Mouse (Mus musculus) hindbrain, embryonic 11.5 days (tissue): ENCODE measurements at regions not wholly inside any gene's neighbourhood (a gene's known extent, or its start where the extent isn't known, plus 50 kb on each side); places are given as distances from the start of the nearest gene placed in this dataset.

ENCODE experiments used
- ATAC-seq: fragments of 200-750 bp; cut with Nextera tagmentation; 2 replicates; pipeline ENCODE4 v1.8.0; 2017; ENCODE audit warnings: mild to moderate bottlenecking, moderate TSS enrichment, moderate library complexity; ENCODE audit not compliant: low FRiP score
- DNase-seq: peaks from one replicate; pipeline ENCODE4 v3.0.0-alpha.2; 2015; ENCODE audit warnings: low spot score
- H3K27ac ChIP-seq: fragments of 300-500 bp; sonication (generic); 2 replicates; pipeline ENCODE4 v1.5.1; 2014; ENCODE audit warnings: mild to moderate bottlenecking, low read depth, low read length
- H3K27me3 ChIP-seq: fragments of 300-500 bp; sonication (generic); 2 replicates; pipeline ENCODE4 v1.6.1; 2014; ENCODE audit warnings: mild to moderate bottlenecking, low read length, moderate library complexity, mixed read lengths; ENCODE audit not compliant: control insufficient read depth, insufficient read depth
- H3K36me3 ChIP-seq: fragments of 300-500 bp; sonication (generic); 2 replicates; pipeline ENCODE4 v1.6.1; 2014; ENCODE audit warnings: mild to moderate bottlenecking, low read length, moderate library complexity, mixed read lengths; ENCODE audit not compliant: control insufficient read depth, insufficient read depth
- H3K4me1 ChIP-seq: fragments of 300-500 bp; sonication (generic); replicated peaks from 2 replicates; pipeline ENCODE4 v1.6.1; 2014; ENCODE audit warnings: low read length, mixed read lengths; ENCODE audit not compliant: control insufficient read depth, insufficient read depth
- H3K4me2 ChIP-seq: fragments of 300-500 bp; sonication (generic); replicated peaks from 2 replicates; pipeline ENCODE4 v1.6.1; 2014; ENCODE audit warnings: mild to moderate bottlenecking, low read depth, low read length
- H3K4me3 ChIP-seq: fragments of 300-500 bp; sonication (generic); 2 replicates; pipeline ENCODE4 v1.5.1; 2014; ENCODE audit warnings: low read depth, low read length
- H3K9ac ChIP-seq: fragments of 300-500 bp; sonication (generic); 2 replicates; pipeline ENCODE4 v1.6.1; 2014; ENCODE audit warnings: low read depth, low read length
- H3K9me3 ChIP-seq: fragments of 300-500 bp; sonication (generic); 2 replicates; pipeline ENCODE4 v1.6.1; 2016; ENCODE audit warnings: low read length; ENCODE audit not compliant: control insufficient read depth
- WGBS: fragments of 180-500 bp; shearing (Covaris S2); extraction: QIAGEN DNeasy Blood & Tissue Kit; methylation state at CpG from one replicate; pipeline ENCODE4 v1.1.7; 2014; 5-methylcytosine and 5-hydroxymethylcytosine counted together

GRCm38 (mm10) chr16:87077385-87077784 lies 276.6 kb upstream of the N6amt1 start:
- Histone ChIP-seq H3K9ac (no peak overlapping the region), H3K4me1 (no peaks in the 10 kb centered on the region), H3K36me3 (no peaks in the 10 kb centered on the region), H3K4me2 (no peak overlapping the region), H3K27ac (no peak overlapping the region), H3K4me3 (no peak overlapping the region), H3K27me3 (no peaks in the 10 kb centered on the region), H3K9me3 (no peaks in the 10 kb centered on the region)
- DNase-seq (no peak), ATAC-seq (no peak)
- WGBS = 88% methylated on average over 2 of the region's 2 CpGs

GRCm38 (mm10) chr16:87069294-87069693 lies 284.7 kb upstream of the N6amt1 start:
- H3K27ac ChIP-seq = no peak overlapping the region
- no peak for ATAC-seq
- 66% methylated on average over 2 of the region's 2 CpGs for WGBS
- H3K36me3 ChIP-seq = no peaks in the 10 kb centered on the region
- no peak overlapping the region for H3K4me3 ChIP-seq
- no peak for DNase-seq
- no peak overlapping the region for H3K9ac ChIP-seq
- H3K9me3 ChIP-seq = no peaks in the 10 kb centered on the region
- no peaks in the 10 kb centered on the region for H3K27me3 ChIP-seq
- H3K4me2 ChIP-seq = no peak overlapping the region
- H3K4me1 ChIP-seq = no peaks in the 10 kb centered on the region

GRCm38 (mm10) chr16:87067981-87068380 lies 286.0 kb upstream of the N6amt1 start:
- no peak for ATAC-seq
- 89% methylated on average over 1 of the region's 1 CpGs for WGBS
- Histone ChIP-seq H3K9ac (no peak overlapping the region), H3K4me2 (no peak overlapping the region), H3K9me3 (no peaks in the 10 kb centered on the region), H3K36me3 (no peaks in the 10 kb centered on the region), H3K27ac (no peak overlapping the region), H3K4me1 (no peaks in the 10 kb centered on the region), H3K4me3 (no peak overlapping the region), H3K27me3 (no peaks in the 10 kb centered on the region)
- no peak for DNase-seq

- H3K27me3 ChIP-seq = no peaks in the 10 kb centered on the region
- 89% methylated on average over 5 of the region's 5 CpGs for WGBS
- no peak overlapping the region for H3K4me3 ChIP-seq
- H3K9ac ChIP-seq = no peak overlapping the region
- no peak for ATAC-seq
- H3K27ac ChIP-seq = no peak overlapping the region
- H3K9me3 ChIP-seq = no peaks in the 10 kb centered on the region
- H3K36me3 ChIP-seq = no peaks in the 10 kb centered on the region
- no peak overlapping the region for H3K4me2 ChIP-seq
- no peaks in the 10 kb centered on the region for H3K4me1 ChIP-seq
- no peak for DNase-seq
Observed at GRCm38 (mm10) chr16:87067523-87067922, 286.5 kb upstream of the N6amt1 start.

DNA sequence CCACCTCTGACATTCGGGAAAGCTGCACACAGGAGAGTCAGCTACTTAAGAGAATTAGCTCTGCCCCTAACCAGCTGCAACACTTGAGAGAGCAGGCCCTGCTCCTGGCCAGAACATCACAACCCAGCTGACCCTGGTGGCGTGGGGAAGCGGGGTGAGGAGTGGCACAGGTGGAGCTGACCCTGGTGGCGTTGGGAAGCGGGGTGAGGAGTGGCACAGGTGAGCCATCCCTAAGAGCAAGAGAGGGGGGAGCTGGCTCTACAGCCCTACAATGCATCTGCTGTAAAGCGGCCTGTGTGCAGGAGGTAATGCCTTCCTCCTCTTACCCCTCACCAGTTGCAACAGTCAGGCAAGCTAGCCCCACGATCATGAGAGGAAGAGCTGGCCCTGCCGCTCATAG lies 293.5 kb upstream of the N6amt1 start:
- Histone ChIP-seq H3K4me1 (no peaks in the 10 kb centered on the region), H3K27ac (no peak overlapping the region), H3K9ac (no peak overlapping the region), H3K9me3 (no peaks in the 10 kb centered on the region), H3K4me3 (no peak overlapping the region), H3K4me2 (no peak overlapping the region), H3K27me3 (no peaks in the 10 kb centered on the region), H3K36me3 (no peaks in the 10 kb centered on the region)
- DNase-seq (no peak), ATAC-seq (no peak; the same call in 1 of the 2 replicates)
- 94% methylated on average over 8 of the region's 8 CpGs for WGBS

DNA sequence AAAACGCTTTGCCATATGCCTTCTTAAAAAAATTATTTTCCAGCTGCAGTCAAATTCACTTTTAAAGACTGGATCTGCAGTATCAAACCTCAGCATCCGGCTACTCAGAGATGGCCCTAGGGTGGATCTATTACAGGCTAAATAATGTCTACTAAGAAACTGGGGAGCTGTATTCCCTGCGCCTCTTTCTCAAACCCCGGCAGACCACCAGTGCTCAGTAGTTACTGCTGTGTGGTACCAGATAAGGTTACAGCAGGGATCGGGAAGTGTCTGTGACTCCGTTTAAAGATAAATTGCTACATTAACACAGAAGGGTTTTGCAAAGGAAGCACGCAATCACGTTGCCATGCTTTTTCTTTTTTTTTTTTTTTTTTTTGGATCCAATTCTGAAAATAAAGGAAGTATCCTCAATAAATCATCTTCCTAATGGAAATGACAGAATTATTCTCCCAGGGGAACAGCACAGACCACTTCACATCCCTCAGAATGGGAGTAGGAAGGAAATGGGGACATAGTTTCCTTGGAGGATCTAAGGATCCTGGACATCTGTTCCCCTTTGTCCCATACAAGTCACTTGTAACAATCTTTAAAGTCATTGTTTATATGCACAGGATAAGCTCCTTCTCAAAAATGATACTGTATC lies 304.1 kb upstream of the N6amt1 start:
- Histone ChIP-seq H3K9ac (no peak overlapping the region), H3K36me3 (no peaks in the 10 kb centered on the region), H3K4me3 (no peak overlapping the region), H3K27ac (no peak overlapping the region), H3K4me1 (no peaks in the 10 kb centered on the region), H3K9me3 (no peaks in the 10 kb centered on the region), H3K27me3 (no peaks in the 10 kb centered on the region), H3K4me2 (no peak overlapping the region)
- 74% methylated on average over 8 of the region's 8 CpGs for WGBS
- no peak for DNase-seq
- no peak for ATAC-seq

- Histone ChIP-seq H3K27ac (no peak overlapping the region), H3K4me1 (no peaks in the 10 kb centered on the region), H3K4me3 (no peak overlapping the region), H3K9ac (no peak overlapping the region), H3K27me3 (no peaks in the 10 kb centered on the region), H3K36me3 (no peaks in the 10 kb centered on the region), H3K4me2 (no peak overlapping the region), H3K9me3 (no peaks in the 10 kb centered on the region)
- ATAC-seq (no peak), DNase-seq (no peak)
- 55% methylated on average over 5 of the region's 5 CpGs for WGBS
Observed at GRCm38 (mm10) chr16:87044773-87045561, 309.0 kb upstream of the N6amt1 start.

DNA sequence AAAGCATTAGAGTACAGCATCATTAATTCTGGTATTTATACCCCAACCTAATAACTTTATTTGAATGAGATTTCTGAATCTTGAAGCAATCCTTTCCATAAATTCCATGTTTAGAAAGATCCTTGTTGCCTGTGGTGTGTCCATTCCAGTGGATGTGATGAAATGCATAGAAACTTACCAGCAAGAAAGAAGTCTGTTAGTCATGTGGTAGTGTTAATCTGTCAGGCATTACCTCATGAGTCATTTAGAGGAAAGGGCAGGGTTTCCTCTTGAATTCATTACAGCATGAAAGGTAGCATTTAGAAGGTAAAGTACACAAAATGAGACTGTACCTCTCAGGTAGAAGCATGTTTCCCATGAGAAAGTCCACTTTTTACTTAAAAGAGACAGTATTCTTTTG lies 310.3 kb upstream of the N6amt1 start:
- Histone ChIP-seq H3K9me3 (no peaks in the 10 kb centered on the region), H3K27ac (no peak overlapping the region), H3K4me1 (no peaks in the 10 kb centered on the region), H3K27me3 (no peaks in the 10 kb centered on the region), H3K4me3 (no peak overlapping the region), H3K9ac (no peak overlapping the region), H3K36me3 (no peaks in the 10 kb centered on the region), H3K4me2 (no peak overlapping the region)
- ATAC-seq (no peak), DNase-seq (no peak)

GRCm38 (mm10) chr16:87040366-87040765 lies 313.6 kb upstream of the N6amt1 start:
- Histone ChIP-seq H3K27ac (no peak overlapping the region), H3K36me3 (no peaks in the 10 kb centered on the region), H3K9me3 (no peaks in the 10 kb centered on the region), H3K4me2 (no peak overlapping the region), H3K9ac (no peak overlapping the region), H3K4me1 (no peaks in the 10 kb centered on the region), H3K4me3 (no peak overlapping the region), H3K27me3 (no peaks in the 10 kb centered on the region)
- WGBS = 86% methylated on average over 4 of the region's 4 CpGs
- DNase-seq (no peak), ATAC-seq (no peak)
